Mouse (Mus musculus): ENCODE data around the gene Mast4. TPM values are rescaled to one million over a fixed set of nuclear protein-coding genes. Genes with fewer than 3 reads are reported as not detected.

The Mast4 gene
- polyA plus RNA-seq, 1 experiment from 2014 or later = 41.1 TPM

DNA sequence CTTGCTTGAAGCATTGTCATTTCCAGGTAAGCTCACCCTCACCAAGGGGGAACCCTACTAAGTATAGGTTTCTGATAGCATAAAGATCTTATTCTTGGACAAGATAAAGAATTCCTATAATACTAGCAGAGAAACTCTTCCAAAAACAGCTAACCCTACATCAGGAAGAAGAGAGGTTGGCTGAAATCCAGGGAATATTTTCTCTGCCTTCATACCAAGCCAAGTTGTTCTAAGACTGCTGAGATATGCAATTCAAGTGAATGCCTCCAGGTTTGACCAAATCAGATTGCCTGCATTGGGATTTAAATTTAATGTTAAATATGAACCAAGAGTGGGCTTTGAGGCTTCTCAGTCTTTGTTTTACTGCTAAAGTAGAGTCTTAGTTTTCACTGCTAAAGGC lies 608.9 kb downstream of the Mast4 start:
- H3K9ac ChIP-seq = no peak overlapping the region
- ATAC-seq (replicated peaks) = no peak
- no peaks in the 10 kb centered on the region for H3K27me3 ChIP-seq (replicated peaks)
- no peaks in the 10 kb centered on the region for H3K36me3 ChIP-seq (replicated peaks)
- H3K4me2 ChIP-seq = no peak overlapping the region
- H3K4me1 ChIP-seq = no peaks in the 10 kb centered on the region
- H3K4me3 ChIP-seq = no peak overlapping the region
- H3K27ac ChIP-seq = no peak overlapping the region
- H3K9me3 ChIP-seq = no peaks in the 10 kb centered on the region

DNA sequence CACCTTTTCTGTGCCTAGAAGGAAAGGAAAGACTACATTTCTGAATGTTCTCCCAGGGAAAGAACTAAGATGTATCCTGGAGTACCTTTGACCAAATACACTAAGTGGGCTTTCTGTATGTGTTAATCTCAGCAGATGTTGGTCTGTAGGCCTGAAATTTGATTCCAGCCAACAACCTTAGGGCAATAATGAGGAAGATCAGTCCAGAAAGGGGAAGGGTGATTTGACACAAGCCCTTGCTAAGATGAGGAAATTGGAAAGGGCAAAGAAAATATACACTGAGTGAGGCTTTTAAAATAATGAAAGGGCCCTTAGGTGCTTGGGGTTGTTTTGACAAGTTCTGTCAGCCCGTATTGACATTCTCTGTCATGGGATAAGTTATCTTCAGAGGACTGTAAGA lies 617.3 kb downstream of the Mast4 start:
- no peaks in the 10 kb centered on the region for H3K36me3 ChIP-seq (replicated peaks)
- WGBS = 77% methylated on average over 1 of the region's 1 CpGs
- H3K27ac ChIP-seq = no peak overlapping the region
- no peaks in the 10 kb centered on the region for H3K9me3 ChIP-seq
- H3K4me1 ChIP-seq = no peaks in the 10 kb centered on the region
- H3K27me3 ChIP-seq (replicated peaks) = no peaks in the 10 kb centered on the region
- H3K9ac ChIP-seq = no peak overlapping the region
- no peak for ATAC-seq (replicated peaks)
- no peak overlapping the region for H3K4me3 ChIP-seq
- no peak overlapping the region for H3K4me2 ChIP-seq

- H3K9ac ChIP-seq = no peak overlapping the region
- H3K27ac ChIP-seq = no peak overlapping the region
- ATAC-seq (replicated peaks) = no peak
- no peaks in the 10 kb centered on the region for H3K36me3 ChIP-seq (replicated peaks)
- WGBS = 91% methylated on average over 3 of the region's 3 CpGs
- peaks cover 15% of the 10 kb centered on the region for H3K4me1 ChIP-seq
- no peak overlapping the region for H3K4me2 ChIP-seq
- H3K9me3 ChIP-seq = no peaks in the 10 kb centered on the region
- H3K27me3 ChIP-seq (replicated peaks) = no peaks in the 10 kb centered on the region
- H3K4me3 ChIP-seq = no peak overlapping the region
Measured at GRCm38 (mm10) chr13:102700744-102701143, 633.6 kb downstream of the Mast4 start.

DNA sequence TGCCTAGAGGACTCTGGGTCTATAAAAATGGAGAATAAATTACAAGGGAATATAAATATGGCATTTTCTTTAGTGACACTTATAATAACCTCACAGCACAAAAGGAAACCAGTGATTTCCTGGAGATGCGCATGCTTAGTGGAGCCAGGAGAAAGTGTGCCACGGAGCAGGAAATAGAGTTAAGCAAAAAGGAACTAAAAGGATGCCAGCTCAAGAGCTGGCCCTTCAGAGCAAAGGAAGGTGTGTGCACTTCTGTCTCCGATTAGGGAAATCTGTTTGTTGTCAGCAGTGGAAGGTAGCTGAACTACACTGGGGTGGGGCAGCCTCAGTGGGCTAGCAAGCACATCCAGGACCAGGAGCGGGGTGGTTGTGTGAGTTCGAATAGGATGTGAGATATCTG lies 634.1 kb downstream of the Mast4 start:
- H3K4me3 ChIP-seq = no peak overlapping the region
- H3K4me2 ChIP-seq = no peak overlapping the region
- H3K4me1 ChIP-seq = peaks cover 15% of the 10 kb centered on the region
- no peak overlapping the region for H3K9ac ChIP-seq
- no peaks in the 10 kb centered on the region for H3K27me3 ChIP-seq (replicated peaks)
- no peaks in the 10 kb centered on the region for H3K9me3 ChIP-seq
- H3K36me3 ChIP-seq (replicated peaks) = no peaks in the 10 kb centered on the region
- H3K27ac ChIP-seq = no peak overlapping the region
- WGBS = 85% methylated on average over 5 of the region's 5 CpGs
- ATAC-seq (replicated peaks) = no peak

GRCm38 (mm10) chr13:102698751-102699323 lies 635.5 kb downstream of the Mast4 start:
- peak; percentile 92 for ATAC-seq (replicated peaks)
- WGBS = 21% methylated on average over 14 of the region's 14 CpGs
- Histone ChIP-seq H3K4me2 (peak overlapping the region; percentile 46), H3K9ac (peak overlapping the region; percentile 1), H3K9me3 (no peaks in the 10 kb centered on the region), H3K27ac (peak overlapping the region; percentile 74), H3K27me3 (replicated peaks) (no peaks in the 10 kb centered on the region), H3K36me3 (replicated peaks) (no peaks in the 10 kb centered on the region), H3K4me1 (peaks cover 15% of the 10 kb centered on the region), H3K4me3 (peak overlapping the region; percentile 13)

DNA sequence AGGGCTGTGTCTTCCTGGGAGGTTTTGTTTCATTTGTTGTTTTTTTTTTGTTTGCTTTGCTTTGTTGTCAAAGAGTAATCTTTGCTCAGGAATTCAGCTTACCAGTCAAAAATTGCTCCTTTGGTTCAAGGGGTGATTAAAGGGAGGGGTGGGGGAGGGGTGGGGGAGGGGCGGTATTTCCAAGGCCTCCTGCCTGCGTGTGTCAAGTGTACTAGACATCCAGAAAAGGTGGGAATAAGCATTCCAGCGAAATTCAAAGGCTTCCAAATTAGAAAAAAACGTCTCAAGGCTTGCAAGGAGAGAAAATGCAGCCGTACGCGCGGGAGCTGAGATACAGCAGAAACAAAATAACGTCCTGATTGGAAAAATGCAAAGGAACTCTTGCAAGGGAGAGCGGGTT lies 636.0 kb downstream of the Mast4 start:
- peak; percentile 28; the same call in 1 of the 2 replicates for ATAC-seq (replicated peaks)
- Histone ChIP-seq H3K4me3 (peak overlapping the region; percentile 13), H3K9me3 (no peaks in the 10 kb centered on the region), H3K4me1 (peaks cover 15% of the 10 kb centered on the region), H3K9ac (peak overlapping the region; percentile 1), H3K4me2 (peak overlapping the region; percentile 46), H3K36me3 (replicated peaks) (no peaks in the 10 kb centered on the region), H3K27me3 (replicated peaks) (no peaks in the 10 kb centered on the region), H3K27ac (peak overlapping the region; percentile 74)
- 6% methylated on average over 10 of the region's 10 CpGs for WGBS

GRCm38 (mm10) chr13:102695121-102695905 lies 639.0 kb downstream of the Mast4 start:
- H3K4me3 ChIP-seq = no peak overlapping the region
- H3K36me3 ChIP-seq (replicated peaks) = no peaks in the 10 kb centered on the region
- no peaks in the 10 kb centered on the region for H3K9me3 ChIP-seq
- no peaks in the 10 kb centered on the region for H3K27me3 ChIP-seq (replicated peaks)
- H3K9ac ChIP-seq = no peak overlapping the region
- H3K4me1 ChIP-seq = peaks cover 25% of the 10 kb centered on the region
- WGBS = 77% methylated on average over 7 of the region's 7 CpGs
- ATAC-seq (replicated peaks) = no peak
- H3K4me2 ChIP-seq = no peak overlapping the region
- no peak overlapping the region for H3K27ac ChIP-seq

- Histone ChIP-seq H3K9ac (no peak overlapping the region), H3K27me3 (replicated peaks) (no peaks in the 10 kb centered on the region), H3K27ac (no peak overlapping the region), H3K4me2 (no peak overlapping the region), H3K4me1 (peaks cover 19% of the 10 kb centered on the region), H3K4me3 (no peak overlapping the region), H3K36me3 (replicated peaks) (no peaks in the 10 kb centered on the region), H3K9me3 (no peaks in the 10 kb centered on the region)
- ATAC-seq (replicated peaks) = no peak
- 93% methylated on average over 7 of the region's 7 CpGs for WGBS
Measured at GRCm38 (mm10) chr13:102694154-102694553, 640.1 kb downstream of the Mast4 start.

DNA sequence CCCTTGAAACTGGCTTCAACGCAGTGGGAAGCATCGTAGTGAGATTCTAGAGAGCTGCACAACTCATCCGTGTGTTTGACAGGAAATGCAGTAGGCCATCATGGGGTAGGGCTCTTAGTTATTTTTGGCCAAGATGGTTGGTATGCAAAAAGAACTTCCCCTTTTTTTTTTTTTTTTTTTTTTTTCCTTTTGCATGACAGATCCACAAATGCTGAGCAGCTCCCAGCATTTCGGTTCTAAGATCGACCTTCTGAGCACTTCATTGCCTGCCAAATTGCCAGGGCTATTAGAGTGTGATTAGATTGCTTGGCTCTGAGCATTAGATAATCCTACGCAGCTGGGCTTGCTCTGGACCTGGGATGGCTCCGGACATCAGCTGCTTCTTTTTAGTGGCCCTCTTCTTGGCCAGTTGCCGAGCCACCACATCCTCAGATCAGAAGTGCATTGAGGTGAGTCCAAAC lies 640.9 kb downstream of the Mast4 start, which contains the start of gene Cd180:
Gene Cd180, plus strand, starts transcription at position 218 of the 461 bp plus-strand sequence.
- ATAC-seq (replicated peaks) = no peak
- Histone ChIP-seq H3K4me3 (no peak within 1 kb of the TSS), H3K4me1 (peaks cover 11% of the 10 kb centered on the region), H3K27ac (no peak within 1 kb of the TSS), H3K9me3 (no peaks in the 10 kb centered on the region), H3K9ac (no peak within 1 kb of the TSS), H3K36me3 (replicated peaks) (no peaks in the 10 kb centered on the region), H3K27me3 (replicated peaks) (no peaks in the 10 kb centered on the region), H3K4me2 (no peak within 1 kb of the TSS)
- 76% methylated on average over 8 of the region's 8 CpGs for WGBS

- no peaks in the 10 kb centered on the region for H3K36me3 ChIP-seq (replicated peaks)
- no peak for ATAC-seq (replicated peaks)
- no peak overlapping the region for H3K27ac ChIP-seq
- no peaks in the 10 kb centered on the region for H3K9me3 ChIP-seq
- H3K27me3 ChIP-seq (replicated peaks) = no peaks in the 10 kb centered on the region
- H3K9ac ChIP-seq = no peak overlapping the region
- no peak overlapping the region for H3K4me2 ChIP-seq
- WGBS = 43% methylated on average over 11 of the region's 11 CpGs
- peaks cover 10% of the 10 kb centered on the region for H3K4me1 ChIP-seq
- H3K4me3 ChIP-seq = no peak overlapping the region
Measured at GRCm38 (mm10) chr13:102691408-102692150, 642.7 kb downstream of the Mast4 start.

GRCm38 (mm10) chr13:102690184-102690583 lies 644.1 kb downstream of the Mast4 start:
- 93% methylated on average over 5 of the region's 5 CpGs for WGBS
- no peaks in the 10 kb centered on the region for H3K27me3 ChIP-seq (replicated peaks)
- H3K4me3 ChIP-seq = no peak overlapping the region
- H3K9ac ChIP-seq = no peak overlapping the region
- no peaks in the 10 kb centered on the region for H3K9me3 ChIP-seq
- ATAC-seq (replicated peaks) = no peak
- no peak overlapping the region for H3K4me2 ChIP-seq
- no peak overlapping the region for H3K27ac ChIP-seq
- H3K4me1 ChIP-seq = peaks cover 10% of the 10 kb centered on the region
- no peaks in the 10 kb centered on the region for H3K36me3 ChIP-seq (replicated peaks)
